Mouse (Mus musculus) kidney, adult 9 months (tissue): ENCODE measurements around the gene Pkp3.

Experiments
- DNase-seq: peaks from one replicate; pipeline ENCODE4 v3.0.0; 2022

Pkp3 gene

DNA sequence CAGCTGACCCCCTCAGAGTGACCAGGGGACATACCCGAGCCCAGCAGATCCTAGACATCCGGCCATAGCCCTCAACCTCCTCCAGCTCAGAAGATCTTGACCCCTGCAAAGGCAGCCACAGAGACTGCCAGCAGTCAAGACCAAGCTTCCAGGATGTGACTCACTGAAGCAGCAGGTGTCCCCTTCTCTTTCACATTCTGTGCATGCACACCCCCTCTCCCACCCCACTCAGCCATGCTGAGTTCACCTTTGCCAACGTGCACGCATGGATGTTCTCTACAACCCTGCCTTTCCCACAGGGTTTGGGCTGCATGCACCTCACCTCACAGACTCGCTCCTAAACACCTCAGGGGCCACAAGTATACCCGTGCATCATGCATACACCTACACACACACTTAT is 18.0 kb downstream of the Pkp3 start:
- DNase-seq: no peak

DNA sequence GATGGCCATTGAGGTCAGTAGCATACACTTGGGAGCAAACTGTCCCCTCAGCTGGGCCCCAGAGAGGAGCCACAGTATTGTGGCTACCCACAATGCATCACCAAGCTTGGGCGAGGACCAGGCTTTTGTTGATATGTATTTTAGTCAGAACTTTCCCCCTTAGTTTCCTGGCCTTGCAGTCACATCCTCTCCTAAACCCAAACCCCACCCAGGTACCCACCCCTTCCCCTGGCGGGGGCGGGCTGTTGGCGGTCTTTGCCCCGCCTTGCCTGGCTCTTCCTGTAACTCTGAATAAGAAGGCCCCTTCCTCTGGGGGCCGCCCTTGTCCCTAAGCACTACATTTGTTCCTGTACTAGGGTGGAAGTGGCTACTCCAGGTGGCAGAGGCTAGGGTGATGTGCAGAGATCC is 18.6 kb downstream of the Pkp3 start:
- DNase-seq: peak; percentile 77

DNA sequence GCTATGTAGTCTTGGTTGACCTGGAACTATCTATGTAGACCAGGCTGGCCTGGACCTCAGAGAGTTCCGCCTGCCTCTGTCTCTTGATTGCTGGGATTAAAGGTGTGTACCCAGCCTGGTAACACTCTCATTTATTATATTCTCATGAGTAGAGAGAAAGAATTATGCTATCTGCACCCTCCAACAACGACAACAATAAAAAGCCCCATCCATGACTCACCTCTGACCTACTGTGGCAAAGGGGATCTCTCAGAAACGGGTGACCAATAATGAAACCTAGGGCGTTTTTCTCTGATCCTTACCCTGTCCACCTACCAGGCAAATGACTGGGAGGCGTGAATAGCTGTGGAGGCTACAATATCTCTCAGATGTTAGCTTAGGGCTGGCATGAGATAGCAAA is 19.2 kb downstream of the Pkp3 start:
- no peak for DNase-seq

DNA sequence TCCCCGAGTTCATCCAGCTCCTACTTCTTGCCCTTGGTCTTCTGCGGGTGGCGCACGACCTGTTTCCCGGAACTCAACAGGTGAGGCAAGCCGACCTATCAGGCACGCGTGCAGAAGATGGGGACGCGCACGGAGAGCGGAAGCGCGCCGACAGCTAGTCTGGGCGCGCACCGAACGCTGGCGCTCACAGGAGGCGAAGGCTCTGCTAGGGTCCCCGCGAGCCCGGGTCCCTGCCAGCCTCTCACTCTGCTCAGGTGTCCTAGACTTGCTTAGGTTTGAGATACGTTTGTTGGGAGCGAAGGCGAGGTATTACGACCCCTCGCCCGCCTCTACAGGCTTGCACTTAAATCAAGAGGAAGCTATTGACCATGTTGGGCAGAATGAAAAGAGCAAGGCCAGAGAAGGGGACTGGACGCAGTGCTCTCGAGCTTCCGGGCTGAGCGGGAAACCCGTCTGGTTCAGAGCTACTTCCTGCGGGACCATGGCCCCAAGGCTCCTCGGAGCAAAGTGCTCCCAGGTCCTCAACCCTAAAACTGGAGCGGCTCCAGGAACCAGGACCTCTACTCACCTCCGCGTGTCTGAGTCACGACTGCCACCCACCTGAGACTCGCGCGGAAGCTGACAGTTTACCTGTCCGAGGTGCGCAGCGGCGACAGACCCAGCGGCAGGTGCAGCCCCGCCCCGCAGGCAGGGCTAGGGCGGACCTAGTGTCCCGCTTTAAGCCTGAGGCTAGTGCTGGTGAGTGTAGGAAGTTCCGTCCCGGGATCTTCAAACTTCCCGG is 22.1 kb downstream of the Pkp3 start, which contains the start of gene Sigirr:
Gene Sigirr, minus strand, starts transcription at position 662 of the 781 bp plus-strand sequence.
- peak; percentile 69 for DNase-seq

DNA sequence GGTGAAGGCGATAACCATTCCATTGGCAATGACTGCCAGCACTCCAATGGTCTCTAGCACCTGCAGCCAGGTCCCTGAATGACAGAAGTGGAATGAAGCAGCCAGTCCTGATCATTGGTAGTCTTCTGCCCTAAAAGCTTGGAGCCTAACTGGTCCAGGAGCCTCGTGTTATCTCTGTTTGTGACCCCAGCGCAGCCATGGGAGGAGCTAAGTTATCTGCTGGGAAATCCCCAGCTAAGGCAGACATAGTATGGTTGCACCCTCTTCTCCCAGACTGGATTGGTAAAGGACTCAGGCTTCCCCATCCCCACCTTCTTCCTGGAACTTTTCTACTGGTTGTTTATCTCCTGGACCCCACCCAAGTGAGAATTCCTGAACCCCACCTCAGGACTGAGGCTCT is 25.1 kb downstream of the Pkp3 start:
- DNase-seq: no peak

DNA sequence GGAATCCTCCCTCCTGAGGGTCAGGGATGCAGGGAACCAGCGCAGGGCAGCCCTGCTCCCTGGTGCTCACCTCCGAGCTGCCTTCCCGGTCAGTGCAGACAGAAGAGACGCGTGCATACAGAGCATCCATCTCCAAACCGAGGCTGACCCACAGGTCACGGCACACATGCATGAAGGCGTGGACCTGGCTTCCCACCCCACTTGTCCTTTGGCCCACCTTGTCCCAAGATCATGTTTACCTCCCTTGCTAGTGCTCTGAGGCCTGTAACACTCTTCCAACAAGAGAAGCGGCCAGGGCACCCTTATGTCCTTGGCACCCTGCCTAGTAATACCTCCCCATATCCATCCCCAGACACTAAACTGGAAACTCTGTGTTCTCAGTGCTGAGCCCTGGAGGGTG is 37.9 kb downstream of the Pkp3 start:
- no peak for DNase-seq

DNA sequence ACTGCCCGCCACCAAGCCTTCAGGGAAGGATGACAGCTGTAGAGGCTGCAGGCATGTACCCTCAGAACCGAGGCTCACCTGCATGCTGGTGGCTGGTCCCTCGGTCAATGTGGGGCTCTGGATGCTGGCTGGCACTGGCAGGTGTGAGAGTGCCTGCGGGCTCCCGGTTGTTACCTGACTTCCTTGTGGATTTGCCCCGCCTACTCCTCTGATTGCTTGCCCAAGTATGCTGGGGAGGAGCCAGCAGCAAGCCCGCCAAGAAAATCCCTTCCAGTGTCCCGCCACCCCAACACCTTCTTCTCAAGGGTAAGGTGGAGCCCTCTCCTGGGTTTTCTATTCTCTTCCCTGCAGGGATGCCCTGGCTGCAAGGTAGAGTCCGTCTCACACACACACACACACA is 39.6 kb downstream of the Pkp3 start, which contains the start of gene Ano9:
Gene Ano9, minus strand, starts transcription at position 171 of the 400 bp plus-strand sequence.
- DNase-seq: peak; percentile 77

DNA sequence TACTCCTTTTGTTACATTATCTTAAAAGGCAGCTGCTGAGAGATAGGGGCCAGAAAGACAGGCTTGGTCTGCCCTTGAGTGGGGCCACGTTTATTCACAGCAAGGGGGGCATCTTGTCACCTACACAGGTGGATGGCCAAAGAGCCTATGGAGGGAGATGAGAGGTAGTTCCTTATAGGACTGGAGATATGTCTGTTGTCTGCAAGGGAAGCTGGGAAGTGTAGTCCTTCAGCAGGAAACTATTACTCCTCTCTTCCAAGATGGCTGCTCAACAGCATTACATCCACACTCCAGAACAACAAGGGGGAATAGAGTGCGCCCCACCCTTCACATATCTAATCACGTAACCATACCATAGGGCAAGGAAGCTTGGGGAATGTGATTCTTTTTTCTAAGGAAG is 41.5 kb downstream of the Pkp3 start:
- DNase-seq: no peak

DNA sequence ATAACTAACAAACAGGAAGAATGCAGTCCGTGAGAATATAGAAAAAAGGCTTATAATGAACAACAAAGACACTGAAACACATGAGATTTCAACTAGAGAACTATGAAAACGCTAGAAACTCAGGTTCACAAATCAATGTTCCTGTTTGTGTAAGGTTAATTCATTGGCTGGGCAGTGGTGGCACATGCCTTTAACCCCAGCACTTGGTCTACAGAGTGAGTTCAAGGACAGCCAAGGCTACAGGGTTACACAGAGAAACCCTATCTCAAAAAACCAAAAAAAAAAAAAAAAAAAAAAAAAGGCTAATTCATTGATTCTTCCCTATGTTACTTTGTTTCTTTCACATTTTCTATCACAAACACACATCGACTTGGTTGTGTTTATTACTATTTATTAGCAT is 42.6 kb downstream of the Pkp3 start:
- no peak for DNase-seq

DNA sequence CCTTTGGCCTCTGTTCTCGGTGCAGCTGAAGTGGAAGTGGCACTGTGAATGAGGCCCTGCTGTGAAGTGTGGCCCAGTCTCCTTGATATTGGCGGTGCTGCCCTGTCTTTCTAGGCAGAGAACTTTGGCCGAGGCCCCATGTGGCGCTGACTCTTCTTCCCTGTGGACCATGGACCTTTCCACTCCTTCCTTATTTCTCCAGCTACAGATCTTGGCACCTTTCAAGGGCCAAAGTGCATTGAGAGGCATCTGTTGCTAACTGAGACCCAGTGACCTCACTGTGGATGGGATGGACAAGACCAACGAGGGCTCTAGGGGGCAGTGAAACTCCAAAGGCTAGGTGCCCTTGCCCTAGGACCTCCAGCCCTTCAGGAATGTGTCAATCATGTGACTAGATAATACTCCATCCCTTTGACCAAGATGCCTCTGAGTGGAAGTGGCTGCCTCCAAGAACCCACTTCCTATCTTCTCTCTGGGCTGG is 43.1 kb downstream of the Pkp3 start:
- peak; percentile 97 for DNase-seq

DNA sequence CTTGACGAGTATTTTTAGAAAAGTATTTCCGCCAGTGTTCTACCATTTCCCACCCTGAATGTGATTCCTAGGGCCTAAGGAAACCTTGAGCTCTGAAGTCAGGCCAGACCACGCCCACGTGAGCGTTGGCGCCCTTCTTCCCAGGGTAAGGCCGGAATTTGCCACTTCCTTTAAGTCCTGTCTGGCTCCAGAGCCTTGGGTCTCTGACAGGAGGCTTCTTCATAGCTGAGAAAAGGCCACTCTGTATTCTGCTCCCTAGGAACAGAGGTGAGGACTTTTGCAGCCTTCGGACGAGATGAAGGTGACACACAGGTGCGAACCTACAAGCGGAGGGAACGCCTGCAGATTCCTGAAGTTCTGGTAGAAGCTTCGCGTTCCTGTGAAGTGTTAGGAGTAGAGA is 44.2 kb downstream of the Pkp3 start, which contains the start of gene Ptdss2:
Gene Ptdss2, plus strand, starts transcription at position 138 of the 400 bp plus-strand sequence.
- peak; percentile 84 for DNase-seq

DNA sequence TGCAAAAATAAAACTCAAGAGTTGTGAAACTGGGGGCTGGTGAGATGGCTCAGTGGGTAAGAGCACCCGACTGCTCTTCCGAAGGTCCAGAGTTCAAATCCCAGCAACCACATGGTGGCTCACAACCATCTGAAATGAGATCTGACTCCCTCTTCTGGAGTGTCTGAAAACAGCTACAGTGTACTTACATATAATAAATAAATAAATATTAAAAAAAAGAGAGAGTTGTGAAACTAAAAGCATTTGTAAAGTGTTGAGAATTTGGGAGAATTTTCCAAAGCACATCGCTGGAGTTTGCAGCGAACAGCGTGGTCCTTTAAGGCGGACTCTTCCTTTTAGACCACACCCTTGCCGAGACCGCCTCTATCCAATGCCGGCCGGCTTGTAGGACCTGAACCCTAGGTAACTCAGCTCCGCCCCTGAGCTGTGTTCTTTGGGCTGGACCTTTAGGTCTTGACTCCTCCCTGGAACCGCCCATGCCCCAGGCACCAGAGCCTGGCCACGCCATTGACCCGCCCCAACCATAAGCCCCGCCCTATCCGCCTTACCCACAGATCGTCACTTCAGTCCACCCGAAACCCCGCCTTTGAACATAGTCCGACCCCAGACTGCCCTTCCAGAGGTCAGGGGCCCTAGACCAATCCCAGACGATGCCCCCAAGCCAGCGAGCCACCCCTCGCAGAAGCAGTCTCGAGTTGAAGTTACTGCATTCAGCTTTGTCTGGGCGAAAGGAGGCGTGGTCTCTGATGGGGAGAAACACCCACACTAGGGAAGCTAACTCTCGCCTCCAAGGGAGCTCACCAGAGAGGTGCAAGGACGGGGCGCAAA is 44.9 kb downstream of the Pkp3 start:
- DNase-seq: peak; percentile 99

DNA sequence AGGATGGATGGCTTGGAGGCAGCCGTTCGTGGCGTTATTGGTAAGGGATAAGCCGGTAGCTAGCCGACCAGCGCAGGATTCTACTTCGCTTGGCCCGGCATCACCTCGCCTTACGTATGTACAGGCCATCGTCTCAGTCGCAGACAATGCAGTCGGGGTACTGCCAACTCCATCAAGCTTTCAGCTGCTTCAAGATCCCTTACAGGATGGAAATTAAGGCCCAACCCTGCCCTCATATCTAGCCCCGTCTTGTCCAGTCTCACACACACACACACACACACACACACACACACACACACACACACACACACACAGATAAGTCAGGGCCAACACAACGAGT is 45.5 kb downstream of the Pkp3 start:
- no peak for DNase-seq

DNA sequence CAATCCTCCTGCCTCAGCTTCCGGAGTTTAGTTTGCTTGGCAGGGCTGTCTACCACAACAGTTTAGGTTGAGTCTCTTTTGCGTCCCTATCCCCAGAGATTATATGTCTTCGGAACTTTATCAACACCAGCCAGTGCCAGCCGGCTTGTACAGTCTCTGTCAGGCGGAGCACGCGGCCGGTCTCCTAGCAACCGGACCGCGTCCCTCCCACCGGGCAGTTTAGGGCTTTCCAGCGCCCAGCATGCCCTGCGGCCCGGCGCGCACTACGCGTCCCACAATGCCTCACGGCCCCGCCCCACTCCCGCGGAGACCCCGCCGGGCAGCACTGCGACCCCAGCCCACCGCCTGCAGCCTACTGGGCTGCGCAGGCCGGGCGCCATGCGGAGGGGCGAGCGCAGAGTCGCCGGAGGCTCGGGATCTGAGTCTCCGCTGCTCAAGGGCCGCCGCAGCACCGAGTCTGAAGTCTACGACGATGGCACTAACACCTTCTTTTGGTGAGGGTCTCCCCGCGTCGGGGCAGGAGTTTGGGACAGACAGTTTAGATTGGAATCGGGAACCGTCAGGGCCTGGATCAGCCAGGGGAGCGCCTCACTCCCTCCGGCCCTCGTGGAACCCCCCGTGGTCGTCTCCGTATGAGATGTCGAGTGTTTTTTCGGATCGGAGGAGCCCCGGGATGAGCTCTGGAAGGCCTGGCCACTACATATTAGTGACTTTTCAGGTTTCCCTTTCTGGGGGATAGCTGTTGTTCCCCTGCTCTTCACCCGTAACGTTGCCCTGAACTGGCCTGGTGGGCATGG is 53.2 kb downstream of the Pkp3 start:
- DNase-seq: peak; percentile 92

DNA sequence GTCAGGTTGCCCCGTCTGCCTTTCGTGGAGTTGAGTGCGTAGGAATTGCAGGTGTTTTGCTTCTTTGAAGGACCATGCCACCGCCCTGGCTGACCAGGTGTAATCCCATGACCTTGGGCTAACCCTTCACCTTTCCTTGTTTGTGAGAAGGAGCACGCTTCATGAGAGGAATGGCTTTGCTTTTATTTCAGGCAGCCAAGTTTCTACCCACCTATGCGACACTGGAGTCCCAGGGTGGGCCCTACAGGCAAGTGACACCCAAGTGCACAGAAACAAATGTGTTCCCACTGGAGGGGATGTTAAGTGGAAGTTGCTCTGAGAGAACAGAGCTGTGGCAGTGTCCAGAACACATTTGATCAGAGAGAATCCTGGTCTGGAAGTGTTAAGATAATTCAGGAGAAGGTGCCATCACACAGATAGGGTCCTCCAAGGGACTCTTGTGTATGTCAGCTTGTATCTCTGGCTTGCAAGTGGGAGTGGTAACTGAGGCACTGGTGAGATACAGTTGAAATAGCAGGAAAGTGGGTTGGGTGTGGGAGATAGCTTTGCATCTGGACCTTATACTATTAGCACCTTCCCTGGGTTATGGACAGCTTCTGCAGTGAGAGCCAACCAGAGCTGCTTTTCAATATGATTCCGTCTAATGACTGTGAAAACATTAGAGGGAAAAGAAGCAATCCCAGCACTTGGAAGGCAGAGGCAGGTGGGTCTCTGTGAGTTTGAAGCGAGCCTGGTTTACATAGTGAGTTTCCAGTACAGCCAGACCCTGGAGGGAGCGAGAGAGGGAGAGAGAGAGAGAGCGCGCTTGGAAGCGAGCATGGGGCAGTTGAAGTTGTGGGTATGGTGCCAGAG is 54.1 kb downstream of the Pkp3 start:
- peak; percentile 40 for DNase-seq
